Mouse (Mus musculus) ES-Bruce4 (cell line): ENCODE results near the gene Stom. TPM values are rescaled to one million over a fixed set of nuclear protein-coding genes. Genes with fewer than 3 reads are reported as not detected.

Experiments used
- H3K27ac ChIP-seq: 2 replicates; pipeline ENCODE4 v1.5.1; 2012; ENCODE audit warnings: low read length, inconsistent platforms; ENCODE audit not compliant: insufficient read depth
- H3K27me3 ChIP-seq: 2 replicates; pipeline ENCODE4 v1.6.1; 2012; ENCODE audit warnings: mild to moderate bottlenecking, low read length, inconsistent platforms; ENCODE audit not compliant: control insufficient read depth, poor library complexity, insufficient read depth, severe bottlenecking
- H3K36me3 ChIP-seq: 2 replicates; pipeline ENCODE4 v1.6.1; 2012; ENCODE audit warnings: inconsistent platforms, mild to moderate bottlenecking, low read length, moderate library complexity; ENCODE audit not compliant: control insufficient read depth, poor library complexity, insufficient read depth, severe bottlenecking
- H3K4me1 ChIP-seq: one replicate; pipeline ENCODE4 v1.8.1; 2011; ENCODE audit warnings: low read length; ENCODE audit not compliant: control insufficient read depth, insufficient read depth
- H3K4me3 ChIP-seq: 2 replicates; pipeline ENCODE4 v1.5.1; 2011; ENCODE audit warnings: low read depth, mild to moderate bottlenecking, low read length
- H3K9ac ChIP-seq: 2 replicates; pipeline ENCODE4 v1.6.1; 2012; ENCODE audit warnings: low read depth, mild to moderate bottlenecking, inconsistent platforms; ENCODE audit not compliant: poor library complexity, severe bottlenecking
- H3K9me3 ChIP-seq: replicated peaks from 2 replicates; pipeline ENCODE4 v1.6.1; 2012; ENCODE audit warnings: mild to moderate bottlenecking, low read length, inconsistent platforms; ENCODE audit not compliant: control insufficient read depth, poor library complexity, insufficient read depth, severe bottlenecking
- CTCF ChIP-seq: IDR thresholded peaks from one replicate; pipeline ENCODE4 v1.8.1; 2011; ENCODE audit warnings: low read depth, low read length
- EP300 ChIP-seq: IDR thresholded peaks from 2 replicates; pipeline ENCODE4 v1.6.1; 2011; ENCODE audit warnings: low read depth, low read length; ENCODE audit not compliant: insufficient read depth
- POLR2A ChIP-seq: IDR thresholded peaks from one replicate; pipeline ENCODE4 v1.8.1; 2011; ENCODE audit warnings: low read length; ENCODE audit not compliant: insufficient read depth
- polyA plus RNA-seq: library from polyadenylated mRNA; stranded (reverse); fragments of >200 nt; gene quantifications from 2 replicates; pipeline ENCODE4 v1.2.4, GENCODE M21; 2011; ENCODE audit warnings: low read depth; ENCODE audit not compliant: missing spikeins, insufficient read depth, insufficient read length

Stom gene
- polyA plus RNA-seq, 1 experiment, result 17.9 TPM

DNA sequence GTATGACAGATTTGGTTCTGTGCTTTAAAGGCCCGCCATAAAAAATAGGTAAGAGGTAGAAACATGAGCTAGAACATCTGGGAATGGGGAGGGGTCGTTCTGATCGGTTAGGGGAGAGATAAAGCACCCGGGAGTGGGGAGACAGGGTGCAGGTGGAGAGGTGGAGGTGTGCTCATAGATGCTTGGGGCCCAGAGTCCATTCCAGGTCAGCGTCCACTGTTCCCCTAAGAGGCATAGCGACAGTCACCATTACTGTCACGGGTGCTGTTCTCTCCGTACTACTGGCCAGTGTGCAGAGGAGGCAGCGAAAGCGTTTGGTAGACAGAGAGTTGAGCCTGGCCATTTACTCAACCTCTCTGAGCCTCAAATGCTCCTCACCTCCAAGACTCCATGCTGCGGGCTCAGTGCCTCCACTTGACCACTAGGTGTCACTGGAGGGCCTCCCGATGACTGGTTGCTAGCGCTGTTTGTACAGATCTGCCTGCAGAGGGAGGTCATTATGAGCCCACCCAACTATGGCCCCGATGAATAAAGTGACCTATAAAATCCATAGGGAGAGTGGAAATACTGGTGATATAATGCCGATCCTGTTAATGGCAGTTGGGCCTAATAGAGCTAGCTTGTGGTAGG lies 39.0 kb downstream of the Stom start:
- Histone ChIP-seq H3K4me1 (no peaks in the 10 kb centered on the region), H3K36me3 (no peaks in the 10 kb centered on the region), H3K27me3 (no peaks in the 10 kb centered on the region), H3K9ac (no peak overlapping the region), H3K9me3 (no peaks in the 10 kb centered on the region), H3K27ac (no peak overlapping the region), H3K4me3 (no peak overlapping the region)
- TF ChIP-seq POLR2A (no peak), CTCF (peak; percentile 98)

DNA sequence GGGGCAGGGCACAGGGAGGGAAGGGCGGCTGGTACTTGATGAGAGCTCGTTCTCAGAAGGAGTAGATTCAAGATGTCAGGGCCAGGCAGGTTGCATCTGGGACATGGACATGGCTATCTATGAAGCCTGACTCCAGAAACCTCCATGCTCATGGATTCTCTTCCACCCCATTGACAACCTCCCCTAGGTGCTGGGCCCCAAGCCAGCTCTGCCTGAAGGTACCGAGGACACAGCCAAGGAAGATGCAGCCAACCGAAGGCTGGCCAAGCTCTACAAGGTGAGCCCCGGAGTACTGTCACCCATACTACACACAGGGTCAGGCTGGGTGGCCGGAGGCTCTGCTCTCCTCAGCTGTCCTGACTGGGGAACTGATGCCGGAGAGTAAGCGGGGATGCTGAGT lies 43.5 kb downstream of the Stom start:
- H3K36me3 ChIP-seq, result no peaks in the 10 kb centered on the region
- no peaks in the 10 kb centered on the region for H3K27me3 ChIP-seq
- H3K4me3 ChIP-seq, result no peak overlapping the region
- H3K4me1 ChIP-seq, result no peaks in the 10 kb centered on the region
- H3K27ac ChIP-seq, result no peak overlapping the region
- H3K9me3 ChIP-seq, result no peaks in the 10 kb centered on the region
- TF ChIP-seq EP300 (no peak), POLR2A (no peak), CTCF (no peak)
- H3K9ac ChIP-seq, result no peak overlapping the region

DNA sequence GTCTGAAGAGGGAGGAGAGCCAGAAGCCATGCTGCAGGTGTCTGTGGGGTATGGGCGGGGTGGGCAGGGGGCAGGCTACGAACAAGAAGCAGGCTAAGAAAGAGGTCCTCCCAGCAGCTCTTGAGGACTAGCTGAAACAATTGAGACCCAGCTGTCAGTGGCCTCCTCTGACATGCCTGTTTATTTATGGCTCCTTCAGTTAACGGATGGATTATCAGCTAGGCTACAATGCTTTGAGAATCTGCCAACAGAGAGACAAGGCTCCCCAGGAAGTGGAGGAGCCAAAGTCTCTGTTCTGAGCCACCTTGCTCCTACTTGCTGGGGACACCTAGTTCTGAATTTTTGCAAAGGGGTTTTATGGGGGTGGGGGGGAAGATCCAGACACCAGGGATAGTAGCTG lies 44.1 kb downstream of the Stom start:
- no peaks in the 10 kb centered on the region for H3K27me3 ChIP-seq
- no peak overlapping the region for H3K9ac ChIP-seq
- no peaks in the 10 kb centered on the region for H3K36me3 ChIP-seq
- no peaks in the 10 kb centered on the region for H3K9me3 ChIP-seq
- no peaks in the 10 kb centered on the region for H3K4me1 ChIP-seq
- H3K27ac ChIP-seq, result no peak overlapping the region
- H3K4me3 ChIP-seq, result no peak overlapping the region
- no peak for TF ChIP-seq POLR2A
- no peak for TF ChIP-seq EP300
- no peak for TF ChIP-seq CTCF

DNA sequence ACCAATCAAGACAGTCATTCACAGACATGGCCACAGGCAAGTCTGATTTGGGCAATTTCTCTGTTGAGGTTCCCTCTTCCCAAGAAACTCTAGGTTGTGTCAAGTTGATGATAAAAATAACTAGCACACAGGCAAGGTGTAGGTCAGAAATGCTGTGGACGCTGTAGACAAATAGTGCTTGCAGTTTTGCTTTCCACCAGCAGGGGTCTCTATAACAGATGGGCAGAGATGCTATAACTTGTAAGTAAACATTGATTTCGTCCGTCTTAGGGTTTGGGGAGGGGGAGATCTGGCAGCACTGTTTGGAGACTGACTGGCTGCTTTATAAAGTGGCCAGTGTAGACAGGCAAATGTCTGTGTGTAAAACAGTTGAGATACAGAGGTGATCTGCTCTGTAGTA lies 44.9 kb downstream of the Stom start:
- Histone ChIP-seq H3K27ac (no peak overlapping the region), H3K9ac (no peak overlapping the region), H3K9me3 (no peaks in the 10 kb centered on the region), H3K27me3 (no peaks in the 10 kb centered on the region), H3K4me3 (no peak overlapping the region), H3K4me1 (no peaks in the 10 kb centered on the region), H3K36me3 (no peaks in the 10 kb centered on the region)
- no peak for TF ChIP-seq CTCF
- no peak for TF ChIP-seq POLR2A
- TF ChIP-seq EP300, result no peak

DNA sequence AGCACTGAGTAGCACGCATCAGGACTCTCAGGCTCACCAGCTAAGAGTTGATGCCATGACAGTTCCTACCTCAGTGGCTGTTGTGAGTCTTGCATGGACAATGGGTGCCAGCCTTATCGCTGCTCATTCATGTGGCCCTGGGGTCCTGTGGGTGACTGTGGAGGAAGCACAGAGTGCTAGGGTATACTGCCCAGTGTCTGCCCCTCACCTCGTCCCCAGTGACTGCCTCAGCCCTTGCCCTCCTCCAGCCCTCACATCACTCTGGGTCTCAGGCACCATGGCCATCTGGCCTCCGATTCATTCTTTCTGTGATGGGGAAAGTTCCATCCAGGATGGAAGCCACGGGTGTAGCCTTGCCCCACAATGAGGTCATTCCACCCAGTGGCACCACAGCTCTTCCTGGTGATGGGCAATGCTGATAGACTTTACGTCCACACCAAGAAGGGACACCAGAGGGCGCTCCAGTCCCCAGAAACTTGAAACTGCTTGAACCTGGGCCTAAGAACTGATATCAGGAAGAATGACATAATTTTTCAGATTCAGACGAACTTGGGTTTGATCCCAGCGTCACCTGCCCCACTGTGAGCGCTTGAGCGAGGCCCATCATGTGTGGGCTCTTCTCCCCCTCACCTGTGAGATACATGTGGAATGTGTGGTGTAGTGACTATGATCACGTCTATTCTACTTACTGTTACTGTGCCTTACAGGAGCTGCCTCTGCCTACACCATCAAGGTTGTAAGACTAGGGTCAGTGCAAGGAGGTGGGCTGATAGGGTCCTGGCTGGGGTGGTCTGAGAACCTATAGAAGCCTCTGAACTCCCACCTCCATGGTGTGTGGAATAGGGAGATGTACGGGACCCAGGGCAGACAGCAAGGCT lies 47.8 kb downstream of the Stom start:
- Histone ChIP-seq H3K9me3 (no peaks in the 10 kb centered on the region), H3K27ac (no peak overlapping the region), H3K36me3 (no peaks in the 10 kb centered on the region), H3K4me1 (no peaks in the 10 kb centered on the region), H3K9ac (no peak overlapping the region), H3K27me3 (no peaks in the 10 kb centered on the region), H3K4me3 (no peak overlapping the region)
- TF ChIP-seq CTCF, result peak; percentile 71
- no peak for TF ChIP-seq EP300
- TF ChIP-seq POLR2A, result no peak

DNA sequence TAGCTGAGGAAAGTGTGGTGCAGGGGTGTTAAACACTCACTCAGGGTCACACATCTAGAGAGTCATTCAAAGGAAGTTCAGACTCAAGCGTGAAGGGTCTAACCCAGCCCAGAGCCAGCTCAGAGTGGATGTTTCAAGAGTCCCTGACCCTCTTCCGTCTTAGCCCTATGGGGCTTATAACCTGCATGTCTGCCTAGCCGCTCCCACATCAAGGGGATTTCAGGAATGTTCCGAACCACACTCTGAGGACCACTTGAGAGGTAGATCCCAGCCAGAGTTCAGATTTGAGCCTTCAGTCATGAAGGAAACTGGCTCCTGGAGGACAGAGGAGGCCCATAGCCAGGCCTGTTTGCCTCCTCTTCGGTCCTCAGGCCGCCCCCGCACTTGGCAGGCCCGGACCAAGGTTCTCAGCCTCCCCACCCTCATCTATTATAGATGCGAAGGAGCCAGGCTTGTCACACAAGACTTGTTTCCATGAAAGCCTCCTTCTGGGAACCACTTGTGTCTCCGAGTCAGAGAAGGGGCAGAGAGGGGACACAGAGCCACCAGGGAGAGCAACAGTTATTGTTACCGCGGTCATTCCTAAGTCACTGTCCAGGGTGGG lies 49.7 kb downstream of the Stom start:
- Histone ChIP-seq H3K4me3 (no peak overlapping the region), H3K9me3 (no peaks in the 10 kb centered on the region), H3K9ac (no peak overlapping the region), H3K4me1 (no peaks in the 10 kb centered on the region), H3K27ac (no peak overlapping the region), H3K27me3 (0 out of 2 replicates have a peak, but pooled peaks cover 1% of the 10 kb centered on the region), H3K36me3 (no peaks in the 10 kb centered on the region)
- TF ChIP-seq POLR2A (no peak), EP300 (no peak), CTCF (no peak)
